Mouse (Mus musculus) liver, adult 2 months (tissue): ENCODE results near the gene Clec1b. TPM values are rescaled to one million over a fixed set of nuclear protein-coding genes. Genes with fewer than 3 reads are reported as not detected.

ENCODE experiments used
- DNase-seq: peaks from one replicate; pipeline ENCODE4 v3.0.0-alpha.2; 2011; ENCODE audit warnings: low read depth, low spot score; ENCODE audit errors: extremely low read depth
- H3K27ac ChIP-seq: fragments of 200-500 bp; replicated peaks from 2 replicates; pipeline ENCODE4 v1.5.1; 2012; ENCODE audit warnings: low read depth, mild to moderate bottlenecking, control low read depth, inconsistent platforms, low read length; ENCODE audit not compliant: insufficient read depth
- H3K27me3 ChIP-seq: fragments of 200-500 bp; 2 replicates; pipeline ENCODE4 v1.6.1; 2012; ENCODE audit warnings: mild to moderate bottlenecking, moderate library complexity, low read length, inconsistent platforms; ENCODE audit not compliant: control insufficient read depth, insufficient read depth
- H3K36me3 ChIP-seq: fragments of 200-500 bp; 2 replicates; pipeline ENCODE4 v1.6.1; 2012; ENCODE audit warnings: low read length, inconsistent platforms; ENCODE audit not compliant: control insufficient read depth, insufficient read depth
- H3K4me1 ChIP-seq: fragments of 200-500 bp; 2 replicates; pipeline ENCODE4 v1.6.1; 2011; ENCODE audit warnings: low read length; ENCODE audit not compliant: control insufficient read depth, insufficient read depth
- H3K4me3 ChIP-seq: fragments of 200-500 bp; 2 replicates; pipeline ENCODE4 v1.5.1; 2011; ENCODE audit warnings: low read depth, mild to moderate bottlenecking, control low read depth, low read length, moderate library complexity; ENCODE audit not compliant: insufficient read depth
- H3K79me2 ChIP-seq: fragments of 200-500 bp; 2 replicates; pipeline ENCODE4 v1.6.1; 2012; ENCODE audit warnings: inconsistent platforms, mild to moderate bottlenecking, low read length, moderate library complexity; ENCODE audit not compliant: control insufficient read depth, insufficient read depth
- H3K9ac ChIP-seq: fragments of 200-500 bp; 2 replicates; pipeline ENCODE4 v1.6.1; 2012; ENCODE audit warnings: low read depth, mild to moderate bottlenecking, control low read depth, inconsistent platforms, low read length
- CTCF ChIP-seq: fragments of 200-500 bp; IDR thresholded peaks from 2 replicates; pipeline ENCODE4 v1.5.1; 2011; ENCODE audit warnings: low read depth, low read length, control low read depth
- POLR2A ChIP-seq: fragments of 200-500 bp; IDR thresholded peaks from 2 replicates; pipeline ENCODE4 v1.6.1; 2011; ENCODE audit warnings: low read length, control low read depth; ENCODE audit not compliant: insufficient read depth; ENCODE audit errors: extremely low read depth
- WGBS: fragments of 180-500 bp; shearing (Covaris S2); methylation state at CpG from one replicate; pipeline ENCODE4 v1.1.7; 2018; 5-methylcytosine and 5-hydroxymethylcytosine counted together
- polyA plus RNA-seq: library from polyadenylated mRNA; depleted of rRNA; stranded (reverse); fragments of >200 nt; gene quantifications from 2 replicates; pipeline ENCODE4 v1.2.3, GENCODE M21; 2012; rRNA removed
- total RNA-seq: library from RNA; depleted of rRNA; stranded (reverse); fragments of >200 nt; gene quantifications from 2 replicates; pipeline ENCODE4 v1.2.3, GENCODE M21; 2014; rRNA removed

Gene Clec1b
- total and polyA plus RNA-seq, 2 experiments: 3.7 to 24.2 TPM

DNA sequence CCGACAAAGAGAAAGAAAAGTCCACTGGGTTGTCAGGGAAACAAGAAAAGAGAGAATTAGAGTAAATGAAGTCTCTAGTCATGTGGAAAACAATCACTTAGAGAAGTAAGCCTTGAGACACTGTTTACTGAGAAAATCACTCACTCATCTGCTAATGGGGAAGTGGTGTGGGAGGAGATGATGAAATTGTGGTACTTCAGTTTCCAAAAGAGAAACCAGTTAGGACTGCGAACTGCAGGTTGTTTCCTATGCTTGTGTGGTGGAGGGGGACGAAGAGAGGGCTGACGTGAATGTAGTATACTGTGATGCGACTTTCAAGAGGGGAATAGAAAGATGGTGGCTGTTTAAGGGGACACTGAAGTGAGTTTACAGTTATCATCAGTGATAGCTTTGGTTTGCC is 37.1 kb downstream of the Clec1b start:
- TF ChIP-seq CTCF: no peak
- no peak for TF ChIP-seq POLR2A
- Histone ChIP-seq H3K27ac (no peak overlapping the region), H3K79me2 (no peaks in the 10 kb centered on the region), H3K9ac (no peak overlapping the region), H3K4me3 (no peak overlapping the region), H3K27me3 (no peaks in the 10 kb centered on the region), H3K4me1 (no peaks in the 10 kb centered on the region; the same call in 1 of the 2 replicates), H3K36me3 (no peaks in the 10 kb centered on the region)
- DNase-seq: peak; percentile 43
- 79% methylated on average over 5 of the region's 5 CpGs for WGBS

DNA sequence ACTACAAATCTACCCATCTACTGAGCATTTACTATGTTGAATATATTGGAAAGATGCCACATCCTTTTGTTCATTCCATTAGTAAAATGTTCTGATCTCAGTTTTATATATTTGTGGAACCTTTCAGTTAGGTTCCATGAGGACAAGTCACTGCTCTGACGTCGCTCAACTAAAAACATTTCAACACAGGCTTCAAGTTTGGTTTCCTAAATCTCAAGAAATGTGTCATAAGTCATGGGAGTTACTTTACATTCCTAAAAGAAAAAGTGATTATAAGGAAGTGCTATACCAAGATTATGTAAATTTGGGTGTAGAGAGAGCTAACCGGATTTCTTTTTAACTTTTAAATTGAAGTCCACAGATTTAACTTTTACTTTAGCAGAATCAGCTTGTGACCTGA is 38.9 kb downstream of the Clec1b start:
- no peak for TF ChIP-seq CTCF
- TF ChIP-seq POLR2A: no peak
- H3K36me3 ChIP-seq: no peaks in the 10 kb centered on the region
- no peak for DNase-seq
- no peak overlapping the region for H3K27ac ChIP-seq
- H3K4me3 ChIP-seq: no peak overlapping the region
- H3K27me3 ChIP-seq: no peaks in the 10 kb centered on the region
- WGBS: 81% methylated on average over 3 of the region's 3 CpGs
- H3K9ac ChIP-seq: no peak overlapping the region
- H3K79me2 ChIP-seq: no peaks in the 10 kb centered on the region
- H3K4me1 ChIP-seq: no peaks in the 10 kb centered on the region; the same call in 1 of the 2 replicates

DNA sequence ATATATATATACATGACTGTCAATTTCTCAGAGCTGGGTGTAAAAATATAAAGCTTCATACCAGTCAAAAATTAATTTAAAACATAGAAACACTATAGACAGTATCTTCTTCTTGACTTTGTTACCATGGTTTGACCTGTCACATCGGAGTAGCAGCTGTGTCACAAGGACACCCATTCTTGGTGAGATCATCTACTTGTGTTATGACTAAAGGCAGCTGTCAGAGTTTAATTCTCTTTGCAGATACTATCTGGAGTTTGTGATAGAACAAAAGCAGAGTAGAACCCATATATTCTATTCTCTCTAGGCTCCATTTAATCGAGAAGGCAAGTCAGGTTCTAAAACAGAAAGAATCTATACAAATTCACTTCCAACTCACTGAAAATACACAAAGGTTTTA is 40.9 kb downstream of the Clec1b start:
- DNase-seq: no peak
- H3K4me1 ChIP-seq: no peaks in the 10 kb centered on the region; the same call in 1 of the 2 replicates
- no peaks in the 10 kb centered on the region for H3K79me2 ChIP-seq
- H3K9ac ChIP-seq: no peak overlapping the region
- 88% methylated on average over 2 of the region's 2 CpGs for WGBS
- H3K27me3 ChIP-seq: no peaks in the 10 kb centered on the region
- no peak overlapping the region for H3K27ac ChIP-seq
- H3K4me3 ChIP-seq: no peak overlapping the region
- no peaks in the 10 kb centered on the region for H3K36me3 ChIP-seq
- TF ChIP-seq CTCF: no peak

DNA sequence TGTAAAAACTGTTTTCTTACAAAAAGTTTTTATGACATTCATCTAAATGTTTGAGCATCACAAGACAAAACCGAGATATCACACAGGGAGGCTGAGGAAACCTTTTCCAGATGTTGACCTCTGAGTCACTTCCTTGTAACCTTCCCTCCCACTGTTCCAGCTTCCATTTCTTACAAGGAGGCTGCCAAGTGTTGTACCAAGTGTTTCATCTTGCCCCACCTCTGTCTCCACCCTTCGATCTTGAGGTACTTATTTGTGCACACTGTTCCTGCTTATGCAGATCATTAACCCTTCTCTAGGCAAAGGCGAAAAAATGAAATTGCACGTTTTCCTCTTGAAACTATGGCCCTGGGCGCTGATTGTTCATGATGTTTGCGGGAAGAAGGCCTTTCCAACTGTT is 52.6 kb downstream of the Clec1b start:
- Histone ChIP-seq H3K9ac (no peak overlapping the region), H3K4me3 (no peak overlapping the region), H3K36me3 (no peaks in the 10 kb centered on the region), H3K4me1 (no peaks in the 10 kb centered on the region), H3K27me3 (no peaks in the 10 kb centered on the region), H3K27ac (peak overlapping the region; percentile 21; the same call in 1 of the 2 replicates), H3K79me2 (no peaks in the 10 kb centered on the region)
- no peak for DNase-seq
- 75% methylated on average over 6 of the region's 6 CpGs for WGBS
- TF ChIP-seq CTCF (no peak), POLR2A (no peak)

DNA sequence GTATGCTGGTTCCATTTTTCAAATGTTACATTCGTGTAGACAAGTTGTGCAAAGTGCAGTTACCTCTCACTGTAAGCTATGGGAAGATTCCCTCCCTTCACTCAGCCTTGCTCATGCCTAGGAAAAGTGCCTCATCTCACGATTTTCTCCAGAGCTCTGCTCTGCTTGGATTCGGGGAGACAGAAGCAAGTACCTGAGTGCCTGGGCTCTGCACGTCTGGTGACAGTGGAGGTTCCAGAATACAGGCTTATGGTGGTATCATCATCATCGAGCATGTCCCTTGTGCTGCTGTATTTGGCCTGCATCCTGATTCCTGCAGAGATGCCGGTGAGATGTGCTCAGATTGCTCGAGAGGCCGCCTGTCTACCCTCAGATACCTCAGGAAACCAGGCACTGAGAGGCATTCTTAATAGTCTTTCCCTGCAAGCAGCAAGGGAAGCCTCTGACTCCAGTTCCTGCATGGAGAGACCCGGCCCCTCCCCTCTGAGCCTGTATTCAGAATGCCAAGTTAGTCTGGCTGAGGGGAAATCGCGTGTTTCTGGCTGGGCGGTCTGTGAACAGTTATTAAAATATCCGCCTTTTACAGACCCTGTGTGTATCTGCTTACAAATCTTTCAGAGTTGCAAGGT is 54.4 kb downstream of the Clec1b start, which contains the start of gene Clec1a:
TSS of gene Clec1a (minus strand) at position 590 of the 629 bp plus-strand sequence.
- H3K27me3 ChIP-seq: no peaks in the 10 kb centered on the region
- H3K79me2 ChIP-seq: no peaks in the 10 kb centered on the region
- H3K4me3 ChIP-seq: peak within 1 kb of the TSS; percentile 54
- H3K4me1 ChIP-seq: no peaks in the 10 kb centered on the region
- no peak for DNase-seq
- peak within 1 kb of the TSS; percentile 86 for H3K9ac ChIP-seq
- H3K36me3 ChIP-seq: no peaks in the 10 kb centered on the region
- 64% methylated on average over 13 of the region's 13 CpGs for WGBS
- H3K27ac ChIP-seq: peak within 1 kb of the TSS; percentile 82
- TF ChIP-seq POLR2A (no peak), CTCF (no peak)

Other genes starting within 250 kb of the Clec1b start
- 521 and 532 TPM in 2 replicates for gene Clec2d, start 216.7 kb upstream of the Clec1b start, total RNA-seq
- gene Clec2d, start 216.7 kb upstream of the Clec1b start, polyA plus RNA-seq: 124 and 141 TPM in 2 replicates
- 0.74 and 1.1 TPM in 2 replicates for gene Cd69, start 121.9 kb upstream of the Clec1b start, total RNA-seq
- 0.15 TPM in 1 of 2 replicates, not detected in the other for gene Cd69, start 121.9 kb upstream of the Clec1b start, polyA plus RNA-seq
- not detected in 2 replicates for gene 4922502D21Rik, start 65.5 kb upstream of the Clec1b start, total RNA-seq
- not detected in 2 replicates for gene 4922502D21Rik, start 65.5 kb upstream of the Clec1b start, polyA plus RNA-seq
- gene Clec12a, start 54.6 kb upstream of the Clec1b start, total RNA-seq: 5.3 and 6.5 TPM in 2 replicates
- gene Clec12a, start 54.6 kb upstream of the Clec1b start, polyA plus RNA-seq: 0.86 and 1.2 TPM in 2 replicates
- not detected in 2 replicates for gene Clec12b, start 11.4 kb upstream of the Clec1b start, total RNA-seq
- gene Clec12b, start 11.4 kb upstream of the Clec1b start, polyA plus RNA-seq: not detected in 2 replicates
- gene Clec9a, start 11.6 kb downstream of the Clec1b start, total RNA-seq: 2.8 and 2.9 TPM in 2 replicates
- gene Clec9a, start 11.6 kb downstream of the Clec1b start, polyA plus RNA-seq: 0.44 and 0.86 TPM in 2 replicates
- gene Clec1a, start 54.7 kb downstream of the Clec1b start, total RNA-seq: 3.2 and 3.5 TPM in 2 replicates
- 0.20 and 0.34 TPM in 2 replicates for gene Clec1a, start 54.7 kb downstream of the Clec1b start, polyA plus RNA-seq
- gene Olr1, start 109.9 kb downstream of the Clec1b start, total RNA-seq: 0.07 TPM in 1 of 2 replicates, not detected in the other
- gene Olr1, start 109.9 kb downstream of the Clec1b start, polyA plus RNA-seq: not detected in 2 replicates
- not detected in 2 replicates for gene Tmem52b, start 115.3 kb downstream of the Clec1b start, total RNA-seq
- not detected in 2 replicates for gene Tmem52b, start 115.3 kb downstream of the Clec1b start, polyA plus RNA-seq
- gene Gabarapl1, start 135.9 kb downstream of the Clec1b start, total RNA-seq: 355 and 458 TPM in 2 replicates
- gene Gabarapl1, start 135.9 kb downstream of the Clec1b start, polyA plus RNA-seq: 318 and 321 TPM in 2 replicates
- 0.20 and 0.28 TPM in 2 replicates for gene Klre1, start 180.6 kb downstream of the Clec1b start, total RNA-seq
- gene Klre1, start 180.6 kb downstream of the Clec1b start, polyA plus RNA-seq: 0.07 and 0.10 TPM in 2 replicates
- 0.83 and 1.3 TPM in 2 replicates for gene Klrd1, start 194.5 kb downstream of the Clec1b start, total RNA-seq
- gene Klrd1, start 194.5 kb downstream of the Clec1b start, polyA plus RNA-seq: 0.13 and 0.14 TPM in 2 replicates
- 3.0 and 3.3 TPM in 2 replicates for gene Klrk1, start 226.6 kb downstream of the Clec1b start, total RNA-seq
- 0.19 and 0.23 TPM in 2 replicates for gene Klrk1, start 226.6 kb downstream of the Clec1b start, polyA plus RNA-seq
- not detected in 2 replicates for gene Klrc3, start 246.0 kb downstream of the Clec1b start, total RNA-seq
- gene Klrc3, start 246.0 kb downstream of the Clec1b start, polyA plus RNA-seq: not detected in 2 replicates